Mouse (Mus musculus) kidney, postnatal 25 days (tissue): ENCODE measurements around the gene Pbx1.
"Not testable (repeated sequence)": the region's sequence is repeated elsewhere in the genome, so short reads cannot be mapped to it uniquely, and the experiment has no call there.

Experiments used
- DNase-seq, 2 experiments: peaks; one replicate each; pipeline ENCODE4 v3.0.0; 2021; ENCODE audit warnings: mixed read lengths in 2 of 2

Gene Pbx1

GRCm38 (mm10) chr1:168432232-168432280 is at the start of gene Pbx1:
Pbx1 (minus strand) TSS chr1:168432270.
- DNase-seq = not testable (repeated sequence)

GRCm38 (mm10) chr1:168479626-168480025 is 47.6 kb upstream of the Pbx1 start:
- DNase-seq = no peak

GRCm38 (mm10) chr1:168478829-168479228 is 46.8 kb upstream of the Pbx1 start:
- peak in 1 of 2 experiments; percentile 13 for DNase-seq

- no peak for DNase-seq
Observed at GRCm38 (mm10) chr1:168476917-168477316, 44.8 kb upstream of the Pbx1 start.

- no peak for DNase-seq
Observed at GRCm38 (mm10) chr1:168476216-168476897, 44.3 kb upstream of the Pbx1 start.

GRCm38 (mm10) chr1:168475579-168476208 is 43.6 kb upstream of the Pbx1 start:
- DNase-seq = no peak

- no peak for DNase-seq
Observed at GRCm38 (mm10) chr1:168473255-168474069, 41.4 kb upstream of the Pbx1 start.

GRCm38 (mm10) chr1:168472545-168473254 is 40.6 kb upstream of the Pbx1 start:
- DNase-seq = no peak

- no peak for DNase-seq
Observed at GRCm38 (mm10) chr1:168459426-168459825, 27.4 kb upstream of the Pbx1 start.

GRCm38 (mm10) chr1:168457191-168457747 is 25.2 kb upstream of the Pbx1 start:
- no peak for DNase-seq

GRCm38 (mm10) chr1:168455178-168455577 is 23.1 kb upstream of the Pbx1 start:
- DNase-seq = no peak

GRCm38 (mm10) chr1:168433671-168434070 is 1.6 kb upstream of the Pbx1 start:
- no peak for DNase-seq

GRCm38 (mm10) chr1:168432281-168432725 is 233 bp upstream of the Pbx1 start:
- DNase-seq = peak; percentile 98 to 100

- peak in 1 of 2 experiments; percentile 92 for DNase-seq
Observed at GRCm38 (mm10) chr1:168431711-168432231, 299 bp downstream of the Pbx1 start.

- DNase-seq = peak; percentile 38 to 72
Observed at GRCm38 (mm10) chr1:168430868-168431710, 981 bp downstream of the Pbx1 start.

- DNase-seq = no peak
Observed at GRCm38 (mm10) chr1:168429856-168430644, 2.0 kb downstream of the Pbx1 start.

GRCm38 (mm10) chr1:168429406-168429805 is 2.7 kb downstream of the Pbx1 start:
- no peak for DNase-seq

- DNase-seq = no peak
Observed at GRCm38 (mm10) chr1:168428255-168428654, 3.8 kb downstream of the Pbx1 start.

- DNase-seq = no peak
Observed at GRCm38 (mm10) chr1:168427596-168427995, 4.5 kb downstream of the Pbx1 start.

- DNase-seq = no peak
Observed at GRCm38 (mm10) chr1:168426900-168427299, 5.2 kb downstream of the Pbx1 start.

- DNase-seq = no peak
Observed at GRCm38 (mm10) chr1:168426281-168426680, 5.8 kb downstream of the Pbx1 start.
